Mouse (Mus musculus): ENCODE results near the gene Clec4a1. TPM values are rescaled to one million over a fixed set of nuclear protein-coding genes. Genes with fewer than 3 reads are reported as not detected.

Clec4a1 gene
- total RNA-seq (2014; rRNA removed) (1.7 and 1.8 TPM in 2 replicates), polyA plus RNA-seq (2012; rRNA removed) (0.52 and 1.1 TPM in 2 replicates)

DNA sequence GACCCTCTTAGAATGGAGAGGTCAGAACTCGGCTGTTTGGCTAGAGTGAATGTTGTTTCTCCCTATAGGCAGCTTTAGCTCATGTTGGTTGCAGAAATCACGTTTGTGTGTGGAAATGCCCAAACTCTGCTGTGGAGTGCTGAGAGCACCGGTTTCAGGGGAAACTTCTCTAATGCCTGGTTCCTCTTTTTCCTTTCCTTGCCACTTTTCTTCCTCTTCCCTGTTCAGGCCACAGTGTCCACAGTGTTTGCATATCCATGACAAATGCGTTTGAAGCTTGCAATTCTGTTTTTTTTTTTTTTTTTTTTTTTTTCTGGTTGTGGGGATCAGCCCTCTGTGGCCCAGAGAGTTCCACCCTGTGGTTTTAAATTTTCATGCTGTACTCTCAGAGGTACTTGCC, at the start of gene Clec4a1:
Clec4a1 (plus strand) TSS at position 398 of the 400 bp plus-strand sequence.
- Histone ChIP-seq H3K36me3 (ENCODE audit: control insufficient read depth, insufficient read depth, low read length) (no peaks in the 10 kb centered on the region), H3K27ac (replicated peaks; ENCODE audit: insufficient read depth, low read depth, low read length) (0 out of 2 replicates have a peak within 1 kb of the TSS, but pooled peaks have one; percentile 16), H3K79me2 (ENCODE audit: control insufficient read depth, insufficient read depth, low read length) (no peaks in the 10 kb centered on the region), H3K9ac (ENCODE audit: low read depth, low read length) (no peak within 1 kb of the TSS), H3K27me3 (ENCODE audit: control insufficient read depth, insufficient read depth, low read length) (no peaks in the 10 kb centered on the region), H3K4me1 (ENCODE audit: control insufficient read depth, insufficient read depth, low read length) (no peaks in the 10 kb centered on the region), H3K4me3 (ENCODE audit: insufficient read depth, low read depth, low read length) (no peak within 1 kb of the TSS)
- DNase-seq (ENCODE audit: extremely low read depth, low read depth, low spot score), result peak; percentile 42
- WGBS, result 41% methylated on average over 4 of the region's 4 CpGs
- TF ChIP-seq CTCF (IDR thresholded peaks at IDR 0.05; ENCODE audit: low read depth, low read length), result no peak
- no peak for TF ChIP-seq POLR2A (IDR thresholded peaks at IDR 0.05; ENCODE audit: extremely low read depth, insufficient read depth, low read length)

- Histone ChIP-seq H3K36me3 (ENCODE audit: control insufficient read depth, insufficient read depth, low read length) (peaks cover 12% of the 10 kb centered on the region), H3K27ac (replicated peaks; ENCODE audit: insufficient read depth, low read depth, low read length) (no peak overlapping the region), H3K9ac (ENCODE audit: low read depth, low read length) (no peak overlapping the region), H3K79me2 (ENCODE audit: control insufficient read depth, insufficient read depth, low read length) (peaks cover 21% of the 10 kb centered on the region; the same call in 1 of the 2 replicates), H3K4me3 (ENCODE audit: insufficient read depth, low read depth, low read length) (no peak overlapping the region), H3K27me3 (ENCODE audit: control insufficient read depth, insufficient read depth, low read length) (no peaks in the 10 kb centered on the region), H3K4me1 (ENCODE audit: control insufficient read depth, insufficient read depth, low read length) (peaks cover 12% of the 10 kb centered on the region)
- TF ChIP-seq POLR2A (IDR thresholded peaks at IDR 0.05; ENCODE audit: extremely low read depth, insufficient read depth, low read length), result no peak
- no peak for TF ChIP-seq CTCF (IDR thresholded peaks at IDR 0.05; ENCODE audit: low read depth, low read length)
- WGBS, result 90% methylated on average over 5 of the region's 5 CpGs
- peak; percentile 39 for DNase-seq (ENCODE audit: extremely low read depth, low read depth, low spot score)
These were observed 48.8 kb upstream of the Clec4a1 start for GRCm38 (mm10) chr6:122872800-122873199.

GRCm38 (mm10) chr6:122873871-122874719, 47.6 kb upstream of the Clec4a1 start, which contains the start of gene Necap1:
Gene Necap1, plus strand, starts transcription at chr6:122874474.
- Histone ChIP-seq H3K79me2 (ENCODE audit: control insufficient read depth, insufficient read depth, low read length) (peaks cover 25% of the 10 kb centered on the region; the same call in 1 of the 2 replicates), H3K9ac (ENCODE audit: low read depth, low read length) (peak within 1 kb of the TSS; percentile 93), H3K27ac (replicated peaks; ENCODE audit: insufficient read depth, low read depth, low read length) (peak within 1 kb of the TSS; percentile 92), H3K4me1 (ENCODE audit: control insufficient read depth, insufficient read depth, low read length) (peaks cover 23% of the 10 kb centered on the region), H3K36me3 (ENCODE audit: control insufficient read depth, insufficient read depth, low read length) (peaks cover 12% of the 10 kb centered on the region), H3K4me3 (ENCODE audit: insufficient read depth, low read depth, low read length) (peak within 1 kb of the TSS; percentile 84), H3K27me3 (ENCODE audit: control insufficient read depth, insufficient read depth, low read length) (no peaks in the 10 kb centered on the region)
- TF ChIP-seq CTCF (IDR thresholded peaks at IDR 0.05; ENCODE audit: low read depth, low read length) (peak; percentile 84), POLR2A (IDR thresholded peaks at IDR 0.05; ENCODE audit: extremely low read depth, insufficient read depth, low read length) (peak; percentile 76)
- peak; percentile 85 for DNase-seq (ENCODE audit: extremely low read depth, low read depth, low spot score)
- WGBS, result 5% methylated on average over 43 of the region's 43 CpGs

DNA sequence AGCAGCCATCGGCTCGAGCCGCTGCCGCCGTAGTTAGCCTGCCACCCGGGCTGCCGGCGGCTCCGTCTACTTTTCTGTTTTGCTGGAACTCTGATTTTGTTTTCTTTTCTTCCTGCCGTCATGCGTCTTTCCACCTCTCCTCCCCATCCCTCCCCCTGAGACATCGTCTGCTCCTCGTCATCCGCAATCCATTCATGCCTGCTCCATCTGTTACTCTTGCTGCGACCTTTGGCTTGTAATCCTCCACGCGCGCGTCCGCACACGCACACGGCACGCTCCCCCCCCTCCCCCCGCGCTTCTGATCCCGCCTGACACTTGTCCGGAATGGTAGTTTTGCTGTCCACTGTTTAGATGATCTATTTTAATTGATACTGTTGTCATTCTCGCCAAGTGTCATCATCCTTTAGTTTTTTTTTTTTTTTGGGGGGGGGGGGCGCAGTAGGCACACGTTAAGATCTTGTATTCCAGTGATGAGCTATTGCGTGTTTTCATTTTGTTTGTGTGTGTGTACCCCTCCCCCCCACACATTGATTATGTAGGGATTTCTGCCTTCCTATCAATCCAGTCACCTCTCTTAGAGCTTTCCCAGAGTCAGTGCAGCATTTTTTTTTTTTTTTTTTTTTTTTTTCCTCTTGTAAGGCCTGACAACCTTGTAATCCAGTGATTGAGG, 46.8 kb upstream of the Clec4a1 start:
- TF ChIP-seq CTCF (IDR thresholded peaks at IDR 0.05; ENCODE audit: low read depth, low read length), result no peak
- no peak for TF ChIP-seq POLR2A (IDR thresholded peaks at IDR 0.05; ENCODE audit: extremely low read depth, insufficient read depth, low read length)

DNA sequence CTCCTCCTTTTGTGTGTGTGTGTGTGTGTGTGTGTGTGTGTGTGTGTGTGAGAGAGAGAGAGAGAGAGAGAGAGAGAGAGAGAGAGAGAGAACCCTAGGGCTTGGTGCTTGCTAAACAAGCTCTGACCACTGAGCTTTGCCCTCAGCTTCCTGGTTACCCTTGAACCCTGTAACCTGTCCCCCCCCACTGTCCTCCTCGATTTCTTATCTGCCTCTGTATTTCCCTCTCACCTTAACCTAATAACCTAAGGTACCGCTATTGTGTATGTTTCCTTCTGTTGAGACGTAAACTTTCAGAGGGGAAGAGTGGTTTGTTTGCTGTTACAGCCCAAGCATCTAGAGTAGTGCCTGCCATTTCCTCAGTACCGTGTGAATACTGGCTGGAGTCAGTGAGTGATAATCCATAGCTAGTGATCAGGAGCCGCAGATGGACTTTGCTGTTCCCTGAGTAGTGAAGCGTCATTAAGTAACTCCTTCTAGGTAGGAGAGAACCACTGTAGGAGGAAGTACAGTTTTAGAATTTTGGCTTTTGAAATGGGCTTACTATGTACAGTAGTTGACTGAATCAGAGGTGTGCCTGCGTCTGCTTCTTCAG, 42.4 kb upstream of the Clec4a1 start:
- H3K79me2 ChIP-seq (ENCODE audit: control insufficient read depth, insufficient read depth, low read length), result peaks cover 32% of the 10 kb centered on the region; the same call in 1 of the 2 replicates
- H3K4me1 ChIP-seq (ENCODE audit: control insufficient read depth, insufficient read depth, low read length), result peaks cover 30% of the 10 kb centered on the region
- peak overlapping the region; percentile 24; the same call in 1 of the 2 replicates for H3K9ac ChIP-seq (ENCODE audit: low read depth, low read length)
- no peaks in the 10 kb centered on the region for H3K27me3 ChIP-seq (ENCODE audit: control insufficient read depth, insufficient read depth, low read length)
- peak overlapping the region; percentile 85 for H3K27ac ChIP-seq (replicated peaks; ENCODE audit: insufficient read depth, low read depth, low read length)
- 28% methylated on average over 7 of the region's 7 CpGs for WGBS
- no peak overlapping the region for H3K4me3 ChIP-seq (ENCODE audit: insufficient read depth, low read depth, low read length)
- DNase-seq (ENCODE audit: extremely low read depth, low read depth, low spot score), result peak; percentile 74
- H3K36me3 ChIP-seq (ENCODE audit: control insufficient read depth, insufficient read depth, low read length), result peaks cover 44% of the 10 kb centered on the region
- TF ChIP-seq CTCF (IDR thresholded peaks at IDR 0.05; ENCODE audit: low read depth, low read length), result no peak
- no peak for TF ChIP-seq POLR2A (IDR thresholded peaks at IDR 0.05; ENCODE audit: extremely low read depth, insufficient read depth, low read length)

More for the DNA sequence above, 46.8 kb upstream of the Clec4a1 start:
- Histone ChIP-seq H3K27ac (replicated peaks; ENCODE audit: insufficient read depth, low read depth, low read length) (peak overlapping the region; percentile 92), H3K79me2 (ENCODE audit: control insufficient read depth, insufficient read depth, low read length) (peaks cover 25% of the 10 kb centered on the region; the same call in 1 of the 2 replicates), H3K9ac (ENCODE audit: low read depth, low read length) (peak overlapping the region; percentile 93), H3K4me1 (ENCODE audit: control insufficient read depth, insufficient read depth, low read length) (peaks cover 26% of the 10 kb centered on the region), H3K36me3 (ENCODE audit: control insufficient read depth, insufficient read depth, low read length) (peaks cover 12% of the 10 kb centered on the region), H3K4me3 (ENCODE audit: insufficient read depth, low read depth, low read length) (peak overlapping the region; percentile 84), H3K27me3 (ENCODE audit: control insufficient read depth, insufficient read depth, low read length) (no peaks in the 10 kb centered on the region)
- DNase-seq (ENCODE audit: extremely low read depth, low read depth, low spot score), result peak; percentile 64
- under 1% methylated on average over 31 of the region's 31 CpGs for WGBS
